Mouse (Mus musculus) limb, embryonic 14.5 days (tissue): ENCODE data around the gene Lrp6. TPM values are rescaled to one million over a fixed set of nuclear protein-coding genes. Genes with fewer than 3 reads are reported as not detected.

ENCODE experiments used
- ATAC-seq: fragments of 200-750 bp; cut with Nextera tagmentation; 2 replicates; pipeline ENCODE4 v1.8.0; 2017; ENCODE audit warnings: low read depth, moderate number of reproducible peaks, moderate TSS enrichment; ENCODE audit not compliant: low FRiP score
- DNase-seq: peaks from one replicate; pipeline ENCODE4 v3.0.0-alpha.2; 2015; ENCODE audit warnings: low spot score
- H3K27ac ChIP-seq: fragments of 300-500 bp; sonication (generic); replicated peaks from 2 replicates; pipeline ENCODE4 v1.5.1; 2014; ENCODE audit warnings: low read depth, mild to moderate bottlenecking, low read length, moderate library complexity, mixed read lengths
- H3K27me3 ChIP-seq: fragments of 300-500 bp; sonication (generic); 2 replicates; pipeline ENCODE4 v1.6.1; 2014; ENCODE audit warnings: low read length, mixed read lengths; ENCODE audit not compliant: control insufficient read depth, insufficient read depth
- H3K36me3 ChIP-seq: fragments of 300-500 bp; sonication (generic); 2 replicates; pipeline ENCODE4 v1.6.1; 2014; ENCODE audit warnings: mild to moderate bottlenecking, low read length, moderate library complexity, mixed read lengths; ENCODE audit not compliant: control insufficient read depth, insufficient read depth
- H3K4me1 ChIP-seq: fragments of 300-500 bp; sonication (generic); 2 replicates; pipeline ENCODE4 v1.6.1; 2014; ENCODE audit warnings: antibody characterized with exemption, low read length, mixed read lengths; ENCODE audit not compliant: control insufficient read depth, insufficient read depth
- H3K4me2 ChIP-seq: fragments of 300-500 bp; sonication (generic); replicated peaks from 2 replicates; pipeline ENCODE4 v1.6.1; 2014; ENCODE audit warnings: low read depth, mild to moderate bottlenecking, low read length, moderate library complexity; ENCODE audit not compliant: severe bottlenecking
- H3K4me3 ChIP-seq: fragments of 300-500 bp; sonication (generic); replicated peaks from 2 replicates; pipeline ENCODE4 v1.5.1; 2014; ENCODE audit warnings: low read length
- H3K9ac ChIP-seq: fragments of 300-500 bp; sonication (generic); 2 replicates; pipeline ENCODE4 v1.6.1; 2014; ENCODE audit warnings: mild to moderate bottlenecking, low read depth, low read length, moderate library complexity; ENCODE audit not compliant: severe bottlenecking
- H3K9me3 ChIP-seq: fragments of 300-500 bp; sonication (generic); 2 replicates; pipeline ENCODE4 v1.6.1; 2016; ENCODE audit warnings: low read length; ENCODE audit not compliant: control insufficient read depth
- POLR2A ChIP-seq: fragments of 200-500 bp; IDR thresholded peaks from 2 replicates; pipeline ENCODE4 v1.8.0; 2012; ENCODE audit warnings: inconsistent platforms, mild to moderate bottlenecking, moderate library complexity, borderline replicate concordance; ENCODE audit not compliant: insufficient read depth, insufficient read length; ENCODE audit errors: extremely low read depth
- WGBS: fragments of 180-500 bp; shearing (Covaris S2); extraction: QIAGEN DNeasy Blood & Tissue Kit; methylation state at CpG from one replicate; pipeline ENCODE4 v1.1.7; 2014; 5-methylcytosine and 5-hydroxymethylcytosine counted together
- polyA plus RNA-seq, 2 experiments: library from polyadenylated mRNA; depleted of rRNA in 1 of 2; stranded (reverse) in 1 of 2; unstranded in 1 of 2; fragments of >200 nt; fragmentation: Nextera tagmentation in 1 of 2; extraction: Ambion mirVana in 1 of 2; gene quantifications; 2 replicates each; pipeline versions ENCODE4 v1.2.1 to v1.2.3; 2012 to 2014

Lrp6 gene
- polyA plus RNA-seq (2012; rRNA removed) (42.7 and 45.1 TPM in 2 replicates), polyA plus RNA-seq (2014; fragmentation: Nextera tagmentation; extraction: Ambion mirVana) (39.5 and 43.5 TPM in 2 replicates)

GRCm38 (mm10) chr6:134566818-134567485 is at the start of gene Lrp6:
Gene Lrp6 (minus strand): TSS chr6:134566965.
- Histone ChIP-seq H3K36me3 (no peaks in the 10 kb centered on the region), H3K27ac (peak within 1 kb of the TSS; percentile 99), H3K9me3 (0 out of 2 replicates have a peak, but pooled peaks cover 5% of the 10 kb centered on the region), H3K27me3 (no peaks in the 10 kb centered on the region), H3K4me3 (peak within 1 kb of the TSS; percentile 88), H3K4me2 (peak within 1 kb of the TSS; percentile 67), H3K9ac (peak within 1 kb of the TSS; percentile 99), H3K4me1 (peaks cover 11% of the 10 kb centered on the region)
- TF ChIP-seq POLR2A = peak; percentile 56; the same call in 1 of the 2 replicates
- DNase-seq (peak; percentile 85), ATAC-seq (peak; percentile 94)
- WGBS = under 1% methylated on average over 52 of the region's 99 CpGs

GRCm38 (mm10) chr6:134614723-134615648 is 48.2 kb upstream of the Lrp6 start:
- H3K4me2 ChIP-seq = 0 out of 2 replicates have a peak overlapping the region, but pooled peaks have one; percentile 15
- H3K9me3 ChIP-seq = no peaks in the 10 kb centered on the region
- no peaks in the 10 kb centered on the region for H3K27me3 ChIP-seq
- 14% methylated on average over 16 of the region's 16 CpGs for WGBS
- no peak for TF ChIP-seq POLR2A
- DNase-seq (peak; percentile 90), ATAC-seq (peak; percentile 49; the same call in 1 of the 2 replicates)
- H3K4me3 ChIP-seq = no peak overlapping the region
- H3K4me1 ChIP-seq = no peaks in the 10 kb centered on the region
- H3K27ac ChIP-seq = no peak overlapping the region
- H3K9ac ChIP-seq = no peak overlapping the region
- H3K36me3 ChIP-seq = no peaks in the 10 kb centered on the region

- 79% methylated on average over 4 of the region's 4 CpGs for WGBS
Observed at GRCm38 (mm10) chr6:134614322-134614721, 47.6 kb upstream of the Lrp6 start.

GRCm38 (mm10) chr6:134611896-134612295 is 45.1 kb upstream of the Lrp6 start:
- Histone ChIP-seq H3K4me3 (no peak overlapping the region), H3K27me3 (no peaks in the 10 kb centered on the region), H3K9ac (no peak overlapping the region), H3K27ac (no peak overlapping the region), H3K4me1 (no peaks in the 10 kb centered on the region), H3K9me3 (no peaks in the 10 kb centered on the region), H3K36me3 (no peaks in the 10 kb centered on the region), H3K4me2 (no peak overlapping the region)
- no peak for ATAC-seq
- WGBS = 72% methylated on average over 13 of the region's 13 CpGs
- no peak for TF ChIP-seq POLR2A
- DNase-seq = no peak

More at GRCm38 (mm10) chr6:134614322-134614721, 47.6 kb upstream of the Lrp6 start:
- Histone ChIP-seq H3K4me3 (no peak overlapping the region), H3K36me3 (no peaks in the 10 kb centered on the region), H3K27ac (no peak overlapping the region), H3K4me2 (no peak overlapping the region), H3K9me3 (no peaks in the 10 kb centered on the region), H3K27me3 (no peaks in the 10 kb centered on the region), H3K9ac (no peak overlapping the region), H3K4me1 (no peaks in the 10 kb centered on the region)
- no peak for TF ChIP-seq POLR2A
- no peak for DNase-seq
- peak; percentile 23; the same call in 1 of the 2 replicates for ATAC-seq

- Histone ChIP-seq H3K27me3 (no peaks in the 10 kb centered on the region), H3K4me2 (no peak overlapping the region), H3K4me3 (no peak overlapping the region), H3K9ac (no peak overlapping the region), H3K36me3 (no peaks in the 10 kb centered on the region), H3K9me3 (no peaks in the 10 kb centered on the region), H3K27ac (no peak overlapping the region), H3K4me1 (peaks cover 8% of the 10 kb centered on the region; the same call in 1 of the 2 replicates)
- ATAC-seq (no peak), DNase-seq (no peak)
- no peak for TF ChIP-seq POLR2A
- WGBS = 82% methylated on average over 9 of the region's 9 CpGs
Observed at GRCm38 (mm10) chr6:134610380-134610779, 43.6 kb upstream of the Lrp6 start.
